Comparison of ENCODE assay signal across 9 mouse cellular contexts in genomic region chr19:45063565-45064292, GRCm38 (mm10). TPM values are rescaled to one million over a fixed set of nuclear protein-coding genes. Genes with fewer than 3 reads are reported as not detected.
A peak's percentile ranks its signal among the peaks of the same experiment; 100 is the strongest.
DNase-seq lines count a peak whose midpoint lies in the region; ATAC-seq and TF ChIP-seq lines count a peak whose summit lies in the region.
"Had no signal": no experiment of that assay in that cellular context is flagged by ENCODE, and none has a peak within 500 bp of the region (broad histone marks: within the 10 kb centered on the region; RNA-seq: fewer than 3 reads in every experiment).

No protein-coding gene starts in this region.

- H3K4me2 ChIP-seq in lung, postnatal 0 days (replicated peaks; ENCODE audit: low read depth, low read length) = no peak overlapping the region

- no peak overlapping the region for H3K9ac ChIP-seq in lung, postnatal 0 days (replicated peaks; ENCODE audit: low read depth)

- no peak overlapping the region for H3K4me3 ChIP-seq in left cerebral cortex, adult 2 months
- no peak overlapping the region for H3K4me3 ChIP-seq in embryonic fibroblast, embryonic 13.5 days (ENCODE audit: insufficient read depth, low read length)
- no peak overlapping the region for H3K4me3 ChIP-seq in kidney, adult 2 months (ENCODE audit: insufficient read depth, low read depth, low read length)
- H3K4me3 ChIP-seq in lung, postnatal 0 days (ENCODE audit: low read depth, low read length) = no peak overlapping the region
- no peak overlapping the region for H3K4me3 ChIP-seq in small intestine, adult 2 months (ENCODE audit: low read depth, low read length)
- H3K4me3 ChIP-seq: myocyte had no signal

- TF ChIP-seq CTCF in left cerebral cortex, adult 2 months (IDR thresholded peaks at IDR 0.05) = peak; percentile 72
- TF ChIP-seq CTCF in embryonic fibroblast, embryonic 13.5 days (IDR thresholded peaks at IDR 0.05; ENCODE audit: borderline replicate concordance, insufficient read depth, low read length) = peak; percentile 54
- TF ChIP-seq CTCF in kidney, adult 2 months (conservative IDR thresholded peaks at IDR 0.05; ENCODE audit: insufficient read depth, insufficient read length, low read depth, low read length) = peak; percentile 78
- TF ChIP-seq CTCF in lung, postnatal 0 days (IDR thresholded peaks at IDR 0.05) = peak; percentile 77
- TF ChIP-seq CTCF in small intestine, adult 2 months (IDR thresholded peaks at IDR 0.05; ENCODE audit: extremely low read depth, insufficient read length, insufficient replicate concordance, low read depth, low read length) = peak; percentile 65; the same call in 1 of the 2 replicates

- no peak overlapping the region for H3K27ac ChIP-seq in left cerebral cortex, adult 2 months
- H3K27ac ChIP-seq in embryonic fibroblast, embryonic 13.5 days (ENCODE audit: insufficient read depth, low read length) = no peak overlapping the region
- no peak overlapping the region for H3K27ac ChIP-seq in kidney, adult 2 months (ENCODE audit: insufficient read depth, low read depth, low read length)
- no peak overlapping the region for H3K27ac ChIP-seq in lung, postnatal 0 days (ENCODE audit: low read length)
- no peak overlapping the region for H3K27ac ChIP-seq in small intestine, adult 2 months (ENCODE audit: insufficient read depth, low read depth, low read length)

- intact Hi-C loops in left cerebral cortex, adult 2 months (cut with DNase I) = no loop called here

- TF ChIP-seq POLR2A in embryonic fibroblast, embryonic 13.5 days (IDR thresholded peaks at IDR 0.05; ENCODE audit: low read depth, low read length) = no peak
- no peak for TF ChIP-seq POLR2A in kidney, adult 2 months (IDR thresholded peaks at IDR 0.05; ENCODE audit: low read depth, low read length)
- no peak for TF ChIP-seq POLR2A in small intestine, adult 2 months (IDR thresholded peaks at IDR 0.05; ENCODE audit: low read depth, low read length)

- H3K4me1 ChIP-seq in embryonic fibroblast, embryonic 13.5 days (ENCODE audit: control insufficient read depth, insufficient read depth, low read length) = no peaks in the 10 kb centered on the region
- no peaks in the 10 kb centered on the region for H3K4me1 ChIP-seq in kidney, adult 2 months (ENCODE audit: control insufficient read depth, insufficient read depth, low read length)
- no peaks in the 10 kb centered on the region; the same call in 1 of the 2 replicates for H3K4me1 ChIP-seq in lung, postnatal 0 days (ENCODE audit: insufficient read depth, low read depth, low read length)
- no peaks in the 10 kb centered on the region for H3K4me1 ChIP-seq in small intestine, adult 2 months (ENCODE audit: control insufficient read depth, insufficient read depth, insufficient read length, low read length)

- no peak for DNase-seq in left cerebral cortex, adult 2 months (ENCODE audit: extremely low spot score in 1 of 2, low spot score in 2 of 2)
- DNase-seq in left cerebral cortex, adult 8-10 months (ENCODE audit: low spot score in 2 of 2) = no peak
- DNase-seq in adrenal gland, adult 2 months = peak; percentile 71
- peak; percentile 70 for DNase-seq in kidney, adult 2 months
- peak; percentile 65 for DNase-seq in lung, postnatal 0 days (ENCODE audit: low spot score)
- DNase-seq in MN1 (ENCODE audit: low spot score) = no peak

- H3K27me3 ChIP-seq in kidney, adult 2 months (replicated peaks; ENCODE audit: control insufficient read depth, insufficient read depth, low read length) = peaks cover 4% of the 10 kb centered on the region; the same call in 1 of the 2 replicates
- peaks cover 28% of the 10 kb centered on the region for H3K27me3 ChIP-seq in lung, postnatal 0 days (replicated peaks; ENCODE audit: insufficient read depth, low read length)
- peaks cover 34% of the 10 kb centered on the region for H3K27me3 ChIP-seq in small intestine, adult 2 months (ENCODE audit: control insufficient read depth, insufficient read depth, low read length)

- no peak for TF ChIP-seq EP300 in lung, postnatal 0 days (IDR thresholded peaks at IDR 0.05)

- no peaks in the 10 kb centered on the region for H3K36me3 ChIP-seq in kidney, adult 2 months (ENCODE audit: control insufficient read depth, insufficient read depth, low read length)
- H3K36me3 ChIP-seq in lung, postnatal 0 days (ENCODE audit: insufficient read depth, low read length) = no peaks in the 10 kb centered on the region
- H3K36me3 ChIP-seq in small intestine, adult 2 months (ENCODE audit: control insufficient read depth, insufficient read depth, low read length) = no peaks in the 10 kb centered on the region

- no peaks in the 10 kb centered on the region for H3K9me3 ChIP-seq in lung, postnatal 0 days (ENCODE audit: low read length)

- WGBS in kidney, adult 2 months = 44% methylated on average over 20 of the region's 20 CpGs
- 44% methylated on average over 20 of the region's 20 CpGs for WGBS in lung, postnatal 0 days
- 39% methylated on average over 20 of the region's 20 CpGs for WGBS in small intestine, adult 2 months

- ATAC-seq in lung, postnatal 0 days = peak; percentile 57

RNA-seq across cellular contexts. Expression of gene Kazald1, which starts 11.3 kb away (rescaled TPM):
- 1 to 10 TPM; 4.3 to 5.5 TPM for total RNA-seq in left cerebral cortex, adult 2 months (2021)
- 1 to 10 TPM; 5.1 to 7.0 (median 5.7) TPM for total RNA-seq in left cerebral cortex, adult 8-10 months (2022)
- total RNA-seq in adrenal gland, adult 2 months (2021) = 1 to 10 TPM; 2.2 to 6.0 TPM
- polyA plus RNA-seq in adrenal gland, adult 2 months (2012; rRNA removed) = 9.8 and 11.1 TPM in 2 replicates
- polyA plus RNA-seq in embryonic fibroblast, embryonic 13.5 days (2011; ENCODE audit: insufficient read length, low read depth, missing spikeins) = 7.3 and 7.8 TPM in 2 replicates
- polyA plus RNA-seq in kidney, adult 2 months (2012; rRNA removed) = 1.9 and 2.1 TPM in 2 replicates
- polyA plus RNA-seq in lung, postnatal 0 days (2015; fragmentation: Nextera tagmentation; extraction: Ambion mirVana) = 11.2 and 12.8 TPM in 2 replicates
- 2.2 and 2.4 TPM in 2 replicates for polyA plus RNA-seq in small intestine, adult 2 months (2012; rRNA removed)

RNA-seq across cellular contexts. Expression of gene Sfxn3, which starts 16.4 kb away (rescaled TPM):
- total RNA-seq in left cerebral cortex, adult 2 months (2021) = 100 to 1,000 TPM; 120 to 125 TPM
- total RNA-seq in left cerebral cortex, adult 8-10 months (2022) = 100 to 1,000 TPM; 111 to 132 (median 121) TPM
- 10 to 100 TPM; 51.2 to 89.3 TPM for total RNA-seq in adrenal gland, adult 2 months (2021)
- polyA plus RNA-seq in adrenal gland, adult 2 months (2012; rRNA removed) = 45.9 and 65.5 TPM in 2 replicates
- polyA plus RNA-seq in embryonic fibroblast, embryonic 13.5 days (2011; ENCODE audit: insufficient read length, low read depth, missing spikeins) = 94.9 and 96.8 TPM in 2 replicates
- polyA plus RNA-seq in kidney, adult 2 months (2012; rRNA removed) = 20.8 and 23.5 TPM in 2 replicates
- polyA plus RNA-seq in lung, postnatal 0 days (2015; fragmentation: Nextera tagmentation; extraction: Ambion mirVana) = 45.6 and 53.0 TPM in 2 replicates
- 8.8 and 9.5 TPM in 2 replicates for polyA plus RNA-seq in small intestine, adult 2 months (2012; rRNA removed)

RNA-seq across cellular contexts. Expression of gene Pdzd7, which starts 18.2 kb away (rescaled TPM):
- total RNA-seq in left cerebral cortex, adult 2 months (2021) = 1 to 10 TPM; 5.2 to 6.1 TPM
- 1 to 10 TPM; 5.5 to 6.2 (median 5.7) TPM for total RNA-seq in left cerebral cortex, adult 8-10 months (2022)
- under 1 TPM in 1 of 2 experiments, not detected in 1; 0.09 TPM for total RNA-seq in adrenal gland, adult 2 months (2021)
- 0.62 and 0.65 TPM in 2 replicates for polyA plus RNA-seq in adrenal gland, adult 2 months (2012; rRNA removed)
- polyA plus RNA-seq in embryonic fibroblast, embryonic 13.5 days (2011; ENCODE audit: insufficient read length, low read depth, missing spikeins) = 0.42 and 0.74 TPM in 2 replicates
- 0.74 and 0.99 TPM in 2 replicates for polyA plus RNA-seq in kidney, adult 2 months (2012; rRNA removed)
- 0.12 and 0.13 TPM in 2 replicates for polyA plus RNA-seq in lung, postnatal 0 days (2015; fragmentation: Nextera tagmentation; extraction: Ambion mirVana)
- 0.29 and 1.2 TPM in 2 replicates for polyA plus RNA-seq in small intestine, adult 2 months (2012; rRNA removed)

RNA-seq across cellular contexts. Expression of gene Lzts2, which starts 49.5 kb away (rescaled TPM):
- 10 to 100 TPM; 36.5 to 39.1 TPM for total RNA-seq in left cerebral cortex, adult 2 months (2021)
- total RNA-seq in left cerebral cortex, adult 8-10 months (2022) = 10 to 100 TPM; 40.8 to 44.6 (median 43.3) TPM
- total RNA-seq in adrenal gland, adult 2 months (2021) = 100 to 1,000 TPM in 1 of 2 experiments, 10 to 100 TPM in 1; 52.8 to 111 TPM
- polyA plus RNA-seq in adrenal gland, adult 2 months (2012; rRNA removed) = 313 and 342 TPM in 2 replicates
- polyA plus RNA-seq in embryonic fibroblast, embryonic 13.5 days (2011; ENCODE audit: insufficient read length, low read depth, missing spikeins) = 54.1 and 62.0 TPM in 2 replicates
- 54.7 and 74.3 TPM in 2 replicates for polyA plus RNA-seq in kidney, adult 2 months (2012; rRNA removed)
- 56.0 and 59.4 TPM in 2 replicates for polyA plus RNA-seq in lung, postnatal 0 days (2015; fragmentation: Nextera tagmentation; extraction: Ambion mirVana)
- polyA plus RNA-seq in small intestine, adult 2 months (2012; rRNA removed) = 40.3 and 50.4 TPM in 2 replicates

RNA-seq across cellular contexts. Expression of gene Mrpl43, which starts 57.5 kb away (rescaled TPM):
- 10 to 100 TPM; 40.9 to 41.8 TPM for total RNA-seq in left cerebral cortex, adult 2 months (2021)
- total RNA-seq in left cerebral cortex, adult 8-10 months (2022) = 10 to 100 TPM; 37.3 to 43.8 (median 39.8) TPM
- total RNA-seq in adrenal gland, adult 2 months (2021) = 10 to 100 TPM; 45.2 to 55.1 TPM
- 196 and 208 TPM in 2 replicates for polyA plus RNA-seq in adrenal gland, adult 2 months (2012; rRNA removed)
- 31.1 and 36.9 TPM in 2 replicates for polyA plus RNA-seq in embryonic fibroblast, embryonic 13.5 days (2011; ENCODE audit: insufficient read length, low read depth, missing spikeins)
- 86.5 and 87.9 TPM in 2 replicates for polyA plus RNA-seq in kidney, adult 2 months (2012; rRNA removed)
- 62.6 and 63.3 TPM in 2 replicates for polyA plus RNA-seq in lung, postnatal 0 days (2015; fragmentation: Nextera tagmentation; extraction: Ambion mirVana)
- 71.9 and 126 TPM in 2 replicates for polyA plus RNA-seq in small intestine, adult 2 months (2012; rRNA removed)

Comparison
In these comparisons a context has a peak if more than half of its experiments do, and no peak if none do; other contexts are left out.
1. DNase-seq: peak in adrenal gland, adult 2 months (single experiment), kidney, adult 2 months (single experiment) and lung, postnatal 0 days (single experiment); none in left cerebral cortex, adult 2 months (0 of 2), left cerebral cortex, adult 8-10 months (0 of 2) and MN1 (single experiment).
2. Peak in every context shown above with its lines, with median percentiles within 50 percentile points of each other: CTCF ChIP-seq.